Mouse (Mus musculus): Measurements from ENCODE around the gene Rhot2. TPM values are rescaled to one million over a fixed set of nuclear protein-coding genes. Genes with fewer than 3 reads are reported as not detected.
A peak's percentile ranks its signal among the peaks of the same experiment; 100 is the strongest.

Gene Rhot2
- polyA plus RNA-seq (2015; fragmentation: Nextera tagmentation; extraction: Ambion mirVana), result 26.4 and 31.4 TPM in 2 replicates

GRCm38 (mm10) chr17:25844396-25844901 is at the start of gene Rhot2:
TSS of gene Rhot2 (minus strand) at chr17:25844851.
- 2% methylated on average over 21 of the region's 21 CpGs for WGBS
- Histone ChIP-seq H3K27ac (peak within 1 kb of the TSS; percentile 89), H3K9me3 (no peaks in the 10 kb centered on the region), H3K36me3 (peaks cover 77% of the 10 kb centered on the region), H3K27me3 (no peaks in the 10 kb centered on the region), H3K9ac (peak within 1 kb of the TSS; percentile 91), H3K4me2 (peak within 1 kb of the TSS; percentile 87), H3K4me1 (peaks cover 16% of the 10 kb centered on the region), H3K4me3 (peak within 1 kb of the TSS; percentile 83)
- ATAC-seq (ENCODE audit: insufficient number of reproducible peaks, insufficient read depth, low FRiP score, low TSS enrichment, low read depth), result peak; percentile 89

GRCm38 (mm10) chr17:25893975-25894617 is 49.4 kb upstream of the Rhot2 start:
- no peak overlapping the region for H3K9ac ChIP-seq

GRCm38 (mm10) chr17:25888837-25889236 is 44.2 kb upstream of the Rhot2 start:
- H3K9me3 ChIP-seq, result no peaks in the 10 kb centered on the region
- H3K4me2 ChIP-seq, result no peak overlapping the region
- peaks cover 64% of the 10 kb centered on the region for H3K36me3 ChIP-seq
- no peak for ATAC-seq (ENCODE audit: insufficient number of reproducible peaks, insufficient read depth, low FRiP score, low TSS enrichment, low read depth)
- 85% methylated on average over 3 of the region's 3 CpGs for WGBS
- H3K4me3 ChIP-seq, result no peak overlapping the region
- H3K27me3 ChIP-seq, result no peaks in the 10 kb centered on the region
- no peak overlapping the region for H3K9ac ChIP-seq
- H3K4me1 ChIP-seq, result no peaks in the 10 kb centered on the region
- H3K27ac ChIP-seq, result no peak overlapping the region

More at GRCm38 (mm10) chr17:25893975-25894617, 49.4 kb upstream of the Rhot2 start:
- Histone ChIP-seq H3K4me1 (0 out of 2 replicates have a peak, but pooled peaks cover 3% of the 10 kb centered on the region), H3K9me3 (no peaks in the 10 kb centered on the region), H3K27ac (no peak overlapping the region), H3K27me3 (no peaks in the 10 kb centered on the region), H3K36me3 (peaks cover 23% of the 10 kb centered on the region), H3K4me2 (no peak overlapping the region), H3K4me3 (no peak overlapping the region)
- WGBS, result 31% methylated on average over 2 of the region's 2 CpGs
- no peak for ATAC-seq (ENCODE audit: insufficient number of reproducible peaks, insufficient read depth, low FRiP score, low TSS enrichment, low read depth)

- Histone ChIP-seq H3K4me2 (no peak overlapping the region), H3K9ac (no peak overlapping the region), H3K4me1 (no peaks in the 10 kb centered on the region), H3K4me3 (no peak overlapping the region), H3K36me3 (peaks cover 78% of the 10 kb centered on the region), H3K27ac (no peak overlapping the region), H3K9me3 (no peaks in the 10 kb centered on the region), H3K27me3 (no peaks in the 10 kb centered on the region)
- ATAC-seq (ENCODE audit: insufficient number of reproducible peaks, insufficient read depth, low FRiP score, low TSS enrichment, low read depth), result no peak
- 87% methylated on average over 10 of the region's 10 CpGs for WGBS
Measured at GRCm38 (mm10) chr17:25887467-25887866, 42.8 kb upstream of the Rhot2 start.

- Histone ChIP-seq H3K9me3 (no peaks in the 10 kb centered on the region), H3K4me2 (no peak overlapping the region), H3K9ac (no peak overlapping the region), H3K4me1 (no peaks in the 10 kb centered on the region), H3K27me3 (no peaks in the 10 kb centered on the region), H3K36me3 (peaks cover 84% of the 10 kb centered on the region), H3K27ac (no peak overlapping the region), H3K4me3 (no peak overlapping the region)
- no peak for ATAC-seq (ENCODE audit: insufficient number of reproducible peaks, insufficient read depth, low FRiP score, low TSS enrichment, low read depth)
Measured at GRCm38 (mm10) chr17:25886806-25887205, 42.2 kb upstream of the Rhot2 start.

DNA sequence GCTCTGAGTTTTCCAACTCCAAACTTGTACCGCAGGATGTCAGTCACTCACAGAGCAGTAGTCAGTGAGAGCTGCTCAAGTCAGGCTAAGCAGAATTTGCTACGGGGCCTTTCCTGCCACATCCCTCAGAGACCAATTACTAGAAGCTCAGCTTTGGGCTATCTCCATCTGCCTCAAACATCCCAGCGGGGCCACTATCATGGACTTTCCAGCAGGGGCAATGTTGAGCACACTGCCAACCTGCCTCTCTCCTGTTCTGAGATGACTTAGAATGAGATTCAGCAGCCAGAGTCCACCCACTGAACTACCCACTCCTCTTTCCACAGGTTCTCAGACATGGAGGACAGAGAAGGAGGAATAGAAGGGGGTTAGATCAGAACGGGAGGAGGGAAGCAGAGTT is 41.0 kb upstream of the Rhot2 start:
- Histone ChIP-seq H3K27ac (no peak overlapping the region), H3K4me1 (peaks cover 9% of the 10 kb centered on the region; the same call in 1 of the 2 replicates), H3K36me3 (peaks cover 86% of the 10 kb centered on the region), H3K27me3 (no peaks in the 10 kb centered on the region), H3K4me3 (no peak overlapping the region), H3K4me2 (no peak overlapping the region), H3K9me3 (no peaks in the 10 kb centered on the region), H3K9ac (no peak overlapping the region)
- 32% methylated on average over 4 of the region's 4 CpGs for WGBS
- ATAC-seq (ENCODE audit: insufficient number of reproducible peaks, insufficient read depth, low FRiP score, low TSS enrichment, low read depth), result no peak

GRCm38 (mm10) chr17:25883824-25884223 is 39.2 kb upstream of the Rhot2 start:
- H3K4me2 ChIP-seq, result no peak overlapping the region
- no peaks in the 10 kb centered on the region for H3K27me3 ChIP-seq
- WGBS, result 95% methylated on average over 3 of the region's 3 CpGs
- no peak overlapping the region for H3K9ac ChIP-seq
- no peak for ATAC-seq (ENCODE audit: insufficient number of reproducible peaks, insufficient read depth, low FRiP score, low TSS enrichment, low read depth)
- H3K36me3 ChIP-seq, result peaks cover 82% of the 10 kb centered on the region
- H3K4me1 ChIP-seq, result peaks cover 15% of the 10 kb centered on the region; the same call in 1 of the 2 replicates
- H3K4me3 ChIP-seq, result no peak overlapping the region
- H3K27ac ChIP-seq, result no peak overlapping the region
- no peaks in the 10 kb centered on the region for H3K9me3 ChIP-seq

- Histone ChIP-seq H3K4me1 (peaks cover 15% of the 10 kb centered on the region; the same call in 1 of the 2 replicates), H3K4me3 (no peak overlapping the region), H3K27me3 (no peaks in the 10 kb centered on the region), H3K9me3 (no peaks in the 10 kb centered on the region), H3K4me2 (no peak overlapping the region), H3K9ac (no peak overlapping the region), H3K27ac (no peak overlapping the region), H3K36me3 (peaks cover 82% of the 10 kb centered on the region)
- 83% methylated on average over 8 of the region's 8 CpGs for WGBS
- no peak for ATAC-seq (ENCODE audit: insufficient number of reproducible peaks, insufficient read depth, low FRiP score, low TSS enrichment, low read depth)
Measured at GRCm38 (mm10) chr17:25883268-25883667, 38.6 kb upstream of the Rhot2 start.

DNA sequence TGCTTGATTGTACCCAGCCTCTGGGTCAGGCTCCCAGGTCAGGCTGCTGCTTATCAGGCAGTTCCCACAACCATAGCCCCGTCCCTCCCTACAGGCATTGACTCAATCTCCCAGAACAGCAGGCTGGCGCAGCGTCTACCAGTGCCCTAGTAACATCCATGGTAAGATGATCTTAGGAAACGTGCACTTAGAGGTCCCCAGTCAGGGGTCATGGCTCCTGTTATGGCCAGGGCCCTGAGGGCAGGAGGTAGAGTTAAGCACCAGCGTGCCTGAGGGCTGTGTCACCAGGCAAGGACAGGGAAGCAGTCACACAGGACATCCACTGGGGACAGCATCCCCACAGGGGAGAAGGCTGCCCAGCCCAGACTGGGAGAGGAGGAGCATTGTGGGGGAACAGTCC is 37.7 kb upstream of the Rhot2 start:
- ATAC-seq (ENCODE audit: insufficient number of reproducible peaks, insufficient read depth, low FRiP score, low TSS enrichment, low read depth), result no peak
- Histone ChIP-seq H3K9me3 (no peaks in the 10 kb centered on the region), H3K27ac (no peak overlapping the region), H3K4me1 (peaks cover 15% of the 10 kb centered on the region; the same call in 1 of the 2 replicates), H3K36me3 (peaks cover 80% of the 10 kb centered on the region), H3K4me2 (no peak overlapping the region), H3K9ac (no peak overlapping the region), H3K27me3 (no peaks in the 10 kb centered on the region), H3K4me3 (no peak overlapping the region)
- 28% methylated on average over 5 of the region's 5 CpGs for whole genome bisulfite sequencing

- ATAC-seq (ENCODE audit: insufficient number of reproducible peaks, insufficient read depth, low FRiP score, low TSS enrichment, low read depth), result no peak
Measured at GRCm38 (mm10) chr17:25881691-25882090, 37.0 kb upstream of the Rhot2 start.

DNA sequence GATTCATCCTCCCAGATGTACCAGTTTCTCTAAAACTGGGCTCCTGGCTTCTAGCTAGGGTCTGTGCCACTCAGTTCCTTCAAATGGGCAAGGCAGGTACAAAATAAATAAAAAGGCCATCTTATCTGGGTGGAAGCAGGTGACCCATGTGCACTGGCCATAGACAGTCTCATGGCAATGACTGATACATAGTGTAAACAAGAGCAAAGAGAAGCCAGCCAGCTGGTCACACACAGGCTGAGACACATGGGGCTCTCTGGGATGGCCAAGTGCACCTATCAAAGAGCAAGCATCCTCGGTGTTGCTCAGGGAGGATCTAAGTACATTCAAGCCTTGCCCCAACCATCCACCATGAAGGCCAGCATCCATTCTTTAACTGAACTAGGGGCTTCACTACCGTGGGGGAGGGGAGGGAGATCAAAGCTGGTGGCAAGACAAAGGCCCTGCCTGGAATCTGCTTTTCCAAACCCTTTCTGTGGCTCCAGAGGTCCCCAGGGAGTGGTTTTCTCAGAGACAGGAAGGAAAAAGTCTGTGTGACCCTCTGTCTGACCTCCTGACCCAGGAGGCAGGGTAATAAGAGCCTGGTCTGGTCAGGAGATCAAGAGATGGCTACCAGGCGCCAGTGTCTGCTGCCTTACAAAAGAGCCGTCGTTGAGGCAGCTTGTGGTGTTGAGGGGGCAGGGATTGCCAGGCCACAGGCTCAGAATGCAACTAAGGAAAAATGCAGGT is 36.4 kb upstream of the Rhot2 start:
- Histone ChIP-seq H3K9me3 (no peaks in the 10 kb centered on the region), H3K4me3 (no peak overlapping the region), H3K9ac (peak overlapping the region; percentile 41), H3K36me3 (peaks cover 73% of the 10 kb centered on the region), H3K27me3 (no peaks in the 10 kb centered on the region), H3K4me1 (peaks cover 26% of the 10 kb centered on the region), H3K27ac (peak overlapping the region; percentile 11; the same call in 1 of the 2 replicates), H3K4me2 (no peak overlapping the region)
- ATAC-seq (ENCODE audit: insufficient number of reproducible peaks, insufficient read depth, low FRiP score, low TSS enrichment, low read depth), result no peak
- 9% methylated on average over 5 of the region's 5 CpGs for WGBS

More at GRCm38 (mm10) chr17:25881691-25882090, 37.0 kb upstream of the Rhot2 start:
- 20% methylated on average over 4 of the region's 4 CpGs for WGBS
- no peaks in the 10 kb centered on the region for H3K9me3 ChIP-seq
- H3K4me1 ChIP-seq, result peaks cover 20% of the 10 kb centered on the region
- no peak overlapping the region for H3K4me3 ChIP-seq
- H3K27me3 ChIP-seq, result no peaks in the 10 kb centered on the region
- peak overlapping the region; percentile 11; the same call in 1 of the 2 replicates for H3K27ac ChIP-seq
- H3K4me2 ChIP-seq, result no peak overlapping the region
- H3K9ac ChIP-seq, result peak overlapping the region; percentile 41; the same call in 1 of the 2 replicates
- H3K36me3 ChIP-seq, result peaks cover 76% of the 10 kb centered on the region
